Mouse (Mus musculus) embryonic facial prominence, embryonic 11.5 days (tissue): ENCODE measurements at regions not wholly inside any gene's neighbourhood (a gene's known extent, or its start where the extent isn't known, plus 50 kb on each side); places are given as distances from the start of the nearest gene placed in this dataset.
"Not testable (repeated sequence)": the region's sequence is repeated elsewhere in the genome, so short reads cannot be mapped to it uniquely, and the experiment has no call there.

Source experiments
- ATAC-seq: fragments of 200-750 bp; cut with Nextera tagmentation; replicated peaks from 2 replicates; pipeline ENCODE4 v1.8.0; 2017; ENCODE audit warnings: low read depth; ENCODE audit not compliant: insufficient number of reproducible peaks, low FRiP score, low TSS enrichment
- DNase-seq: peaks from one replicate; pipeline ENCODE4 v3.0.0-alpha.2; 2015; ENCODE audit warnings: low spot score
- H3K27ac ChIP-seq: fragments of 300-500 bp; sonication (generic); replicated peaks from 2 replicates; pipeline ENCODE4 v1.5.1; 2014; ENCODE audit warnings: mild to moderate bottlenecking, low read depth, low read length, control low read depth
- H3K27me3 ChIP-seq: fragments of 300-500 bp; sonication (generic); 2 replicates; pipeline ENCODE4 v1.6.1; 2014; ENCODE audit warnings: mild to moderate bottlenecking, low read length, moderate library complexity, mixed read lengths; ENCODE audit not compliant: control insufficient read depth, insufficient read depth
- H3K36me3 ChIP-seq: fragments of 300-500 bp; sonication (generic); replicated peaks from 2 replicates; pipeline ENCODE4 v1.6.1; 2014; ENCODE audit warnings: low read depth, mild to moderate bottlenecking, low read length, moderate library complexity, mixed read lengths; ENCODE audit not compliant: control insufficient read depth, insufficient read depth
- H3K4me1 ChIP-seq: fragments of 300-500 bp; sonication (generic); 2 replicates; pipeline ENCODE4 v1.6.1; 2014; ENCODE audit warnings: low read length, mixed read lengths; ENCODE audit not compliant: control insufficient read depth, insufficient read depth
- H3K4me2 ChIP-seq: fragments of 300-500 bp; sonication (generic); 2 replicates; pipeline ENCODE4 v1.6.1; 2014; ENCODE audit warnings: low read depth, mild to moderate bottlenecking, control low read depth, low read length, moderate library complexity
- H3K4me3 ChIP-seq: fragments of 300-500 bp; sonication (generic); 2 replicates; pipeline ENCODE4 v1.5.1; 2014; ENCODE audit warnings: low read depth, low read length, control low read depth
- H3K9ac ChIP-seq: fragments of 300-500 bp; sonication (generic); replicated peaks from 2 replicates; pipeline ENCODE4 v1.6.1; 2014; ENCODE audit warnings: mild to moderate bottlenecking, control low read depth, low read length
- H3K9me3 ChIP-seq: fragments of 300-500 bp; sonication (generic); replicated peaks from 2 replicates; pipeline ENCODE4 v1.6.1; 2016; ENCODE audit warnings: mild to moderate bottlenecking, low read length, inconsistent platforms, mixed read lengths; ENCODE audit not compliant: control insufficient read depth
- WGBS: fragments of 180-500 bp; shearing (Covaris S2); extraction: QIAGEN DNeasy Blood & Tissue Kit; methylation state at CpG from one replicate; pipeline ENCODE4 v1.1.7; 2014; 5-methylcytosine and 5-hydroxymethylcytosine counted together

- WGBS, result 97% methylated on average over 1 of the region's 1 CpGs
- Histone ChIP-seq H3K4me2 (no peak overlapping the region), H3K4me1 (no peaks in the 10 kb centered on the region), H3K27me3 (no peaks in the 10 kb centered on the region), H3K4me3 (no peak overlapping the region), H3K27ac (no peak overlapping the region), H3K9me3 (no peaks in the 10 kb centered on the region), H3K9ac (no peak overlapping the region), H3K36me3 (no peaks in the 10 kb centered on the region)
- no peak for ATAC-seq
- no peak for DNase-seq
Observed at GRCm38 (mm10) chr2:123655551-123655950, 434.2 kb upstream of the Sema6d start.

GRCm38 (mm10) chr2:123688290-123689030 lies 401.3 kb upstream of the Sema6d start:
- H3K36me3 ChIP-seq, result no peaks in the 10 kb centered on the region
- WGBS, result 81% methylated on average over 4 of the region's 4 CpGs
- H3K4me1 ChIP-seq, result no peaks in the 10 kb centered on the region

GRCm38 (mm10) chr2:123689801-123690200 lies 400.0 kb upstream of the Sema6d start:
- Histone ChIP-seq H3K36me3 (no peaks in the 10 kb centered on the region), H3K4me2 (no peak overlapping the region), H3K27ac (no peak overlapping the region), H3K9me3 (no peaks in the 10 kb centered on the region), H3K27me3 (no peaks in the 10 kb centered on the region), H3K4me3 (no peak overlapping the region), H3K9ac (no peak overlapping the region), H3K4me1 (no peaks in the 10 kb centered on the region)
- DNase-seq (no peak), ATAC-seq (no peak)
- WGBS, result 76% methylated on average over 1 of the region's 1 CpGs

More at GRCm38 (mm10) chr2:123688290-123689030, 401.3 kb upstream of the Sema6d start:
- H3K9ac ChIP-seq, result no peak overlapping the region
- no peak overlapping the region for H3K4me3 ChIP-seq
- ATAC-seq (no peak), DNase-seq (no peak)
- H3K27ac ChIP-seq, result no peak overlapping the region
- no peak overlapping the region for H3K4me2 ChIP-seq
- H3K9me3 ChIP-seq, result no peaks in the 10 kb centered on the region
- H3K27me3 ChIP-seq, result no peaks in the 10 kb centered on the region

GRCm38 (mm10) chr2:123739688-123740087 lies 350.1 kb upstream of the Sema6d start:
- H3K9me3 ChIP-seq, result no peaks in the 10 kb centered on the region
- no peak overlapping the region for H3K27ac ChIP-seq
- DNase-seq, result no peak
- no peaks in the 10 kb centered on the region for H3K4me1 ChIP-seq
- H3K9ac ChIP-seq, result no peak overlapping the region
- ATAC-seq, result no peak
- whole genome bisulfite sequencing, result 70% methylated on average over 4 of the region's 4 CpGs
- no peak overlapping the region for H3K4me2 ChIP-seq
- no peaks in the 10 kb centered on the region for H3K27me3 ChIP-seq
- H3K4me3 ChIP-seq, result no peak overlapping the region
- no peaks in the 10 kb centered on the region for H3K36me3 ChIP-seq

- H3K4me3 ChIP-seq, result no peak overlapping the region
- ATAC-seq, result no peak
- no peaks in the 10 kb centered on the region for H3K36me3 ChIP-seq
- H3K9ac ChIP-seq, result no peak overlapping the region
- 78% methylated on average over 6 of the region's 6 CpGs for WGBS
- H3K9me3 ChIP-seq, result no peaks in the 10 kb centered on the region
- H3K27me3 ChIP-seq, result no peaks in the 10 kb centered on the region
- H3K4me1 ChIP-seq, result no peaks in the 10 kb centered on the region
- H3K27ac ChIP-seq, result no peak overlapping the region
- DNase-seq, result no peak
- H3K4me2 ChIP-seq, result no peak overlapping the region
Observed at GRCm38 (mm10) chr2:123740541-123740940, 349.2 kb upstream of the Sema6d start.

GRCm38 (mm10) chr2:123754220-123754619 lies 335.5 kb upstream of the Sema6d start:
- Histone ChIP-seq H3K27ac (no peak overlapping the region), H3K36me3 (no peaks in the 10 kb centered on the region), H3K9me3 (no peaks in the 10 kb centered on the region), H3K4me1 (no peaks in the 10 kb centered on the region), H3K9ac (no peak overlapping the region), H3K4me2 (no peak overlapping the region), H3K4me3 (no peak overlapping the region), H3K27me3 (no peaks in the 10 kb centered on the region)
- no peak for ATAC-seq
- DNase-seq, result no peak
- WGBS, result 76% methylated on average over 7 of the region's 7 CpGs

GRCm38 (mm10) chr2:123754656-123755499 lies 334.9 kb upstream of the Sema6d start:
- not testable (repeated sequence) for DNase-seq, H3K27ac ChIP-seq, H3K4me3 ChIP-seq, H3K27me3 ChIP-seq, H3K9ac ChIP-seq, H3K4me2 ChIP-seq, ATAC-seq, H3K36me3 ChIP-seq, H3K4me1 ChIP-seq, H3K9me3 ChIP-seq
- 44% methylated on average over 11 of the region's 24 CpGs for WGBS

GRCm38 (mm10) chr2:123799226-123799786 lies 290.5 kb upstream of the Sema6d start:
- no peaks in the 10 kb centered on the region for H3K27me3 ChIP-seq
- H3K9me3 ChIP-seq, result no peaks in the 10 kb centered on the region
- DNase-seq (no peak), ATAC-seq (no peak)
- no peak overlapping the region for H3K4me3 ChIP-seq
- no peaks in the 10 kb centered on the region for H3K36me3 ChIP-seq
- H3K27ac ChIP-seq, result no peak overlapping the region
- H3K4me2 ChIP-seq, result no peak overlapping the region
- no peak overlapping the region for H3K9ac ChIP-seq
- WGBS, result 79% methylated on average over 3 of the region's 3 CpGs
- H3K4me1 ChIP-seq, result no peaks in the 10 kb centered on the region
